Mouse (Mus musculus) heart, postnatal 14 days (tissue): ENCODE measurements around the gene Fam213a. TPM values are rescaled to one million over a fixed set of nuclear protein-coding genes. Genes with fewer than 3 reads are reported as not detected.

Source experiments
- DNase-seq, 2 experiments: peaks; one replicate each; pipeline ENCODE4 v3.0.0; 2021 to 2022
- intact Hi-C: fragments of 180-260 bp; cut with DNase I; formaldehyde crosslinking; loops from one replicate; pipeline ENCODE4 v1.15.1; 2025
- total RNA-seq, 2 experiments: library from RNA; stranded (reverse); gene quantifications; 2 replicates each; pipeline ENCODE4 v1.2.3; 2021

Fam213a gene
- total RNA-seq, 2 experiments from 2014 or later = 17.1 to 22.2 TPM

GRCm38 (mm10) chr14:40949047-40949446 is 64.5 kb downstream of the Fam213a start:
- intact Hi-C loops = no loop called here

GRCm38 (mm10) chr14:40948522-40948921 is 65.1 kb downstream of the Fam213a start:
- intact Hi-C loops = no loop called here
- DNase-seq = no peak

More at GRCm38 (mm10) chr14:40949047-40949446, 64.5 kb downstream of the Fam213a start:
- no peak for DNase-seq

- DNase-seq = peak in 1 of 2 experiments; percentile 40
- intact Hi-C loops = no loop called here
Observed at GRCm38 (mm10) chr14:40947431-40948394, 65.9 kb downstream of the Fam213a start.

- no peak for DNase-seq
- intact Hi-C loops = no loop called here
Observed at GRCm38 (mm10) chr14:40943802-40944201, 69.8 kb downstream of the Fam213a start.

Other genes starting within 250 kb of the Fam213a start
- 1 to 10 TPM in 1 of 2 experiments, under 1 TPM in 1; 0.93 to 1.2 TPM for gene Sh2d4b, start 120.5 kb downstream of the Fam213a start, total RNA-seq
- gene Tspan14, start 47.0 kb downstream of the Fam213a start, total RNA-seq = 10 to 100 TPM; 27.9 to 28.7 TPM
- gene Dydc2, start 55.4 kb upstream of the Fam213a start, total RNA-seq = not detected
- not detected for gene Dydc1, start 59.1 kb upstream of the Fam213a start, total RNA-seq
- gene Mat1a, start 91.2 kb upstream of the Fam213a start, total RNA-seq = under 1 TPM in 1 of 2 experiments, not detected in 1; 0.15 TPM
- gene Sftpa1, start 118.0 kb upstream of the Fam213a start, total RNA-seq = 1 to 10 TPM in 1 of 2 experiments, not detected in 1; 3.4 TPM
- not detected for gene Mbl1, start 137.7 kb upstream of the Fam213a start, total RNA-seq
- under 1 TPM in 1 of 2 experiments, not detected in 1; 0.86 TPM for gene Sftpd, start 171.4 kb upstream of the Fam213a start, total RNA-seq